Mouse (Mus musculus) neural tube, embryonic 10.5 days (tissue): ENCODE measurements around the gene Defa26.
"Not testable (repeated sequence)": the region's sequence is repeated elsewhere in the genome, so short reads cannot be mapped to it uniquely, and the experiment has no call there.

Source experiments
- DNase-seq: peaks from one replicate; pipeline ENCODE4 v3.0.0-alpha.2; 2017; ENCODE audit warnings: low spot score; ENCODE audit errors: extremely low spot score

The Defa26 gene

DNA sequence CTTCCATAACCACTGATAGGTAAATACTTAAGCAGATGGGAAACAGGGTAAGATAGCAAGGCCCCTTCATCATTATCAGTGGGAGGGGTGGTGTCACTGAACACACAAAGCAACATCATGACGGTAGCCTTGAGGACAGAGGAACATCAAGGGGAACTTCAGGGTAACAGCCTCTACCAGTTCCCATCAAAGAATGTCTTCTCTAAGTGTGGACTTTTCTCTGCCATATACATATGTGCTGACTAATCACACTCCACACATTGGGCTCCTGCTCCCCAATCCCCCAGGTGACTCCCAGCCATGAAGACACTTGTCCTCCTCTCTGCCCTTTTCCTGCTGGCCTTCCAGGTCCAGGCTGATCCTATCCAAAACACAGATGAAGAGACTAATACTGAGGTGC lies at the start of gene Defa26:
Defa26 (plus strand) TSS at position 301 of the 400 bp plus-strand sequence.
- not testable (repeated sequence) for DNase-seq

- DNase-seq: not testable (repeated sequence)
These were observed 35.3 kb upstream of the Defa26 start, which contains the start of gene Defa28 for GRCm38 (mm10) chr8:21582706-21583105. Defa28 (plus strand) TSS chr8:21583006.

GRCm38 (mm10) chr8:21594408-21594807 lies 23.6 kb upstream of the Defa26 start, which contains the start of gene Gm7861:
Gm7861 (minus strand) TSS chr8:21594508.
- DNase-seq: not testable (repeated sequence)

DNA sequence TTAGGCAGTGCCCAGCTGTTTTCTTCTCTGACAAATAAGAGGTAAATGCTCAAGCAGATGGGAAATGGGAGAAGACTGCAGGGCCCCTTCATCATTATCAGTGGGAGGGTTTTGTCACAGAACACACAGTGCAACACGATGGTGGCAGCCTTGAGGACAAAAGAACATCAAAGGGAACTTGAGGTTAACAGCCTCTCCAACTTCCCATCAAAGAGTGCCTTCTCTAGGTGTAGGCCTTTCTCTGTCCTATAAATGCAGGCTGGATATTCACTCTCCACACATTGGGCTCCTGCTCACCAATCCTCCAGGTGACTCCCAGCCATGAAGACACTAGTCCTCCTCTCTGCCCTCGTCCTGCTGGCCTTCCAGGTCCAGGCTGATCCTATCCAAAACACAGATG lies 37.5 kb downstream of the Defa26 start, which contains the start of gene Defa17:
Defa17 (plus strand) TSS at position 301 of the 400 bp plus-strand sequence.
- DNase-seq: not testable (repeated sequence)

GRCm38 (mm10) chr8:21665497-21665896 lies 47.5 kb downstream of the Defa26 start, which contains the start of gene Defa34:
Defa34 (plus strand) TSS chr8:21665797.
- DNase-seq: not testable (repeated sequence)
